ENCODE assay signal across 7 mouse cellular contexts in genomic region chr6:128135459-128135858, GRCm38 (mm10). TPM values are rescaled to one million over a fixed set of nuclear protein-coding genes. Genes with fewer than 3 reads are reported as not detected.
DNase-seq lines count a peak whose midpoint lies in the region; ATAC-seq and TF ChIP-seq lines count a peak whose summit lies in the region.

No protein-coding gene starts in this region.

- H3K9ac ChIP-seq in hindbrain, embryonic 14.5 days, result peak overlapping the region; percentile 24; the same call in 1 of the 2 replicates
- no peak overlapping the region for H3K9ac ChIP-seq in hindbrain, embryonic 13.5 days

- H3K27me3 ChIP-seq in hindbrain, embryonic 14.5 days (ENCODE audit: control insufficient read depth, insufficient read depth, low read length), result no peaks in the 10 kb centered on the region
- no peaks in the 10 kb centered on the region for H3K27me3 ChIP-seq in hindbrain, embryonic 13.5 days
- H3K27me3 ChIP-seq in Patski, result no peaks in the 10 kb centered on the region

- no peaks in the 10 kb centered on the region for H3K9me3 ChIP-seq in hindbrain, embryonic 14.5 days (ENCODE audit: control insufficient read depth, low read length)
- H3K9me3 ChIP-seq in hindbrain, embryonic 13.5 days, result no peaks in the 10 kb centered on the region

- POLR2A ChIA-PET in Patski (lab: Charles Lee), result no interaction called here

- H3K36me3 ChIP-seq in hindbrain, embryonic 14.5 days (replicated peaks; ENCODE audit: control insufficient read depth, insufficient read depth), result no peaks in the 10 kb centered on the region
- no peaks in the 10 kb centered on the region for H3K36me3 ChIP-seq in hindbrain, embryonic 13.5 days

- H3K27ac ChIP-seq in hindbrain, embryonic 14.5 days, result no peak overlapping the region
- no peak overlapping the region for H3K27ac ChIP-seq in hindbrain, embryonic 13.5 days

- ATAC-seq in hindbrain, embryonic 14.5 days (ENCODE audit: low FRiP score), result no peak
- no peak for ATAC-seq in hindbrain, embryonic 13.5 days (ENCODE audit: low FRiP score)
- ATAC-seq in Patski, result peak; percentile 71
- no peak for ATAC-seq in erythroblast, adult 5-6 weeks (replicated peaks; ENCODE audit: low FRiP score, poor library complexity, severe bottlenecking)

- TF ChIP-seq CTCF in Patski (IDR thresholded peaks at IDR 0.05), result no peak

- no peak for DNase-seq in hindbrain, embryonic 14.5 days (ENCODE audit: low spot score)
- no peak for DNase-seq in Patski (ENCODE audit: low read depth, low spot score)
- DNase-seq in cerebellum, postnatal 25 days, result peak; percentile 56 to 59
- peak; percentile 21 to 33 for DNase-seq in kidney, postnatal 4 days
- DNase-seq in layer of hippocampus, adult 18-20 months (ENCODE audit: low spot score in 2 of 2), result no peak

- no peak overlapping the region for H3K4me2 ChIP-seq in hindbrain, embryonic 14.5 days (replicated peaks)
- no peak overlapping the region for H3K4me2 ChIP-seq in hindbrain, embryonic 13.5 days

- H3K4me3 ChIP-seq in hindbrain, embryonic 14.5 days (replicated peaks; ENCODE audit: low read length), result no peak overlapping the region
- no peak overlapping the region for H3K4me3 ChIP-seq in hindbrain, embryonic 13.5 days

- in situ Hi-C loops in Patski (cut with MboI; ENCODE audit: low pct_unique_long_range_greater_than_20kb), result loop anchor here (25.0 kb wide), 1 partner anchor 798 kb away; no protein-coding TSS in a partner anchor

- peaks cover 12% of the 10 kb centered on the region; the same call in 1 of the 2 replicates for H3K4me1 ChIP-seq in hindbrain, embryonic 14.5 days (replicated peaks; ENCODE audit: control insufficient read depth, insufficient read depth, low read length)
- peaks cover 31% of the 10 kb centered on the region for H3K4me1 ChIP-seq in hindbrain, embryonic 13.5 days (replicated peaks)

- CTCF ChIA-PET in Patski (lab: Charles Lee), result interaction anchor here (1.3 kb wide), 1 partner anchor 13 kb away, joined by 3 read pairs; no protein-coding TSS in a partner anchor

- WGBS in hindbrain, embryonic 14.5 days, result 42% methylated on average over 5 of the region's 5 CpGs
- 39% methylated on average over 5 of the region's 5 CpGs for WGBS in hindbrain, embryonic 13.5 days

RNA-seq across cellular contexts. Expression of gene Tspan9, which starts 7.9 kb away (rescaled TPM):
- 41.3 and 43.4 TPM in 2 replicates for polyA plus RNA-seq in hindbrain, embryonic 14.5 days (2014; fragmentation: Nextera tagmentation; extraction: Ambion mirVana)
- polyA plus RNA-seq in hindbrain, embryonic 13.5 days (2015; fragmentation: Nextera tagmentation; extraction: Ambion mirVana), result 32.7 and 35.8 TPM in 2 replicates
- polyA plus RNA-seq in Patski (2021), result 135 TPM
- total RNA-seq in erythroblast, adult 5-6 weeks (2015; ENCODE audit: low replicate concordance), result 0.63 TPM in 1 of 2 replicates, not detected in the other
- 0.26 and 0.56 TPM in 2 replicates for total RNA-seq in erythroblast, adult 5-6 weeks (2017; ENCODE audit: low replicate concordance)
- total RNA-seq in layer of hippocampus, adult 18-20 months (2021), result 10 to 100 TPM; 48.4 to 53.8 TPM

Comparison
In these comparisons a context has a peak if more than half of its experiments do, and no peak if none do; other contexts are left out.
1. DNase-seq: peak in cerebellum, postnatal 25 days (2 of 2) and kidney, postnatal 4 days (2 of 2); none in hindbrain, embryonic 14.5 days (single experiment), Patski (single experiment) and layer of hippocampus, adult 18-20 months (0 of 2).